Mouse (Mus musculus) liver, postnatal 0 days (tissue): ENCODE results near the gene Drd5.

Source experiments
- CTCF ChIP-seq: sonication (generic); IDR thresholded peaks from 2 replicates; pipeline ENCODE4 v1.5.1; 2016; ENCODE audit warnings: antibody characterized with exemption, low read depth
- EP300 ChIP-seq: IDR thresholded peaks from 2 replicates; pipeline ENCODE4 v1.6.1; 2016; ENCODE audit warnings: antibody characterized with exemption, low read depth, mild to moderate bottlenecking

GRCm38 (mm10) chr5:38273831-38274230 is 45.3 kb upstream of the Drd5 start:
- TF ChIP-seq CTCF (no peak), EP300 (no peak)
